Mouse (Mus musculus) liver, adult 2 months (tissue): ENCODE results near the gene Rad9b. TPM values are rescaled to one million over a fixed set of nuclear protein-coding genes. Genes with fewer than 3 reads are reported as not detected.

Source experiments
- DNase-seq: peaks from one replicate; pipeline ENCODE4 v3.0.0-alpha.2; 2011; ENCODE audit warnings: low read depth, low spot score; ENCODE audit errors: extremely low read depth
- H3K27ac ChIP-seq: fragments of 200-500 bp; replicated peaks from 2 replicates; pipeline ENCODE4 v1.5.1; 2012; ENCODE audit warnings: low read depth, mild to moderate bottlenecking, control low read depth, inconsistent platforms, low read length; ENCODE audit not compliant: insufficient read depth
- H3K27me3 ChIP-seq: fragments of 200-500 bp; 2 replicates; pipeline ENCODE4 v1.6.1; 2012; ENCODE audit warnings: mild to moderate bottlenecking, moderate library complexity, low read length, inconsistent platforms; ENCODE audit not compliant: control insufficient read depth, insufficient read depth
- H3K36me3 ChIP-seq: fragments of 200-500 bp; 2 replicates; pipeline ENCODE4 v1.6.1; 2012; ENCODE audit warnings: low read length, inconsistent platforms; ENCODE audit not compliant: control insufficient read depth, insufficient read depth
- H3K4me1 ChIP-seq: fragments of 200-500 bp; 2 replicates; pipeline ENCODE4 v1.6.1; 2011; ENCODE audit warnings: low read length; ENCODE audit not compliant: control insufficient read depth, insufficient read depth
- H3K4me3 ChIP-seq: fragments of 200-500 bp; 2 replicates; pipeline ENCODE4 v1.5.1; 2011; ENCODE audit warnings: low read depth, mild to moderate bottlenecking, control low read depth, low read length, moderate library complexity; ENCODE audit not compliant: insufficient read depth
- H3K79me2 ChIP-seq: fragments of 200-500 bp; 2 replicates; pipeline ENCODE4 v1.6.1; 2012; ENCODE audit warnings: inconsistent platforms, mild to moderate bottlenecking, low read length, moderate library complexity; ENCODE audit not compliant: control insufficient read depth, insufficient read depth
- H3K9ac ChIP-seq: fragments of 200-500 bp; 2 replicates; pipeline ENCODE4 v1.6.1; 2012; ENCODE audit warnings: low read depth, mild to moderate bottlenecking, control low read depth, inconsistent platforms, low read length
- CTCF ChIP-seq: fragments of 200-500 bp; IDR thresholded peaks from 2 replicates; pipeline ENCODE4 v1.5.1; 2011; ENCODE audit warnings: low read depth, low read length, control low read depth
- POLR2A ChIP-seq: fragments of 200-500 bp; IDR thresholded peaks from 2 replicates; pipeline ENCODE4 v1.6.1; 2011; ENCODE audit warnings: low read length, control low read depth; ENCODE audit not compliant: insufficient read depth; ENCODE audit errors: extremely low read depth
- WGBS: fragments of 180-500 bp; shearing (Covaris S2); methylation state at CpG from one replicate; pipeline ENCODE4 v1.1.7; 2018; 5-methylcytosine and 5-hydroxymethylcytosine counted together
- polyA plus RNA-seq: library from polyadenylated mRNA; depleted of rRNA; stranded (reverse); fragments of >200 nt; gene quantifications from 2 replicates; pipeline ENCODE4 v1.2.3, GENCODE M21; 2012
- total RNA-seq: library from RNA; depleted of rRNA; stranded (reverse); fragments of >200 nt; gene quantifications from 2 replicates; pipeline ENCODE4 v1.2.3, GENCODE M21; 2014

Rad9b gene
- total and polyA plus RNA-seq, 2 experiments = 1.5 to 4.5 TPM

GRCm38 (mm10) chr5:122400628-122401302 lies 46.7 kb upstream of the Rad9b start:
- TF ChIP-seq POLR2A (no peak), CTCF (no peak)
- H3K4me1 ChIP-seq = peaks cover 8% of the 10 kb centered on the region
- H3K36me3 ChIP-seq = peaks cover 12% of the 10 kb centered on the region; the same call in 1 of the 2 replicates
- peak; percentile 92 for DNase-seq
- peak overlapping the region; percentile 58 for H3K27ac ChIP-seq
- H3K27me3 ChIP-seq = no peaks in the 10 kb centered on the region
- no peak overlapping the region for H3K4me3 ChIP-seq
- no peaks in the 10 kb centered on the region for H3K79me2 ChIP-seq
- 26% methylated on average over 18 of the region's 18 CpGs for whole genome bisulfite sequencing
- H3K9ac ChIP-seq = no peak overlapping the region

- no peak overlapping the region for H3K9ac ChIP-seq
- H3K36me3 ChIP-seq = peaks cover 8% of the 10 kb centered on the region; the same call in 1 of the 2 replicates
- peak overlapping the region; percentile 58; the same call in 1 of the 2 replicates for H3K27ac ChIP-seq
- no peak for TF ChIP-seq POLR2A
- no peak for TF ChIP-seq CTCF
- no peaks in the 10 kb centered on the region for H3K27me3 ChIP-seq
- H3K4me1 ChIP-seq = peaks cover 9% of the 10 kb centered on the region
- peaks cover 1% of the 10 kb centered on the region; the same call in 1 of the 2 replicates for H3K79me2 ChIP-seq
- no peak overlapping the region for H3K4me3 ChIP-seq
- no peak for DNase-seq
- 94% methylated on average over 8 of the region's 8 CpGs for WGBS
These were observed 45.8 kb upstream of the Rad9b start for GRCm38 (mm10) chr5:122399871-122400270.

GRCm38 (mm10) chr5:122397495-122397894 lies 43.5 kb upstream of the Rad9b start:
- Histone ChIP-seq H3K27me3 (no peaks in the 10 kb centered on the region), H3K4me1 (peaks cover 11% of the 10 kb centered on the region), H3K27ac (peak overlapping the region; percentile 35), H3K4me3 (no peak overlapping the region), H3K79me2 (peaks cover 11% of the 10 kb centered on the region; the same call in 1 of the 2 replicates), H3K9ac (no peak overlapping the region), H3K36me3 (peaks cover 2% of the 10 kb centered on the region; the same call in 1 of the 2 replicates)
- no peak for DNase-seq
- no peak for TF ChIP-seq CTCF
- no peak for TF ChIP-seq POLR2A
- 93% methylated on average over 8 of the region's 8 CpGs for WGBS

- Histone ChIP-seq H3K4me3 (peak overlapping the region; percentile 14), H3K27me3 (no peaks in the 10 kb centered on the region), H3K9ac (peak overlapping the region; percentile 38; the same call in 1 of the 2 replicates), H3K36me3 (peaks cover 1% of the 10 kb centered on the region; the same call in 1 of the 2 replicates), H3K79me2 (peaks cover 11% of the 10 kb centered on the region; the same call in 1 of the 2 replicates), H3K27ac (peak overlapping the region; percentile 67), H3K4me1 (peaks cover 13% of the 10 kb centered on the region)
- TF ChIP-seq POLR2A = no peak
- TF ChIP-seq CTCF = no peak
- peak; percentile 24 for DNase-seq
- 72% methylated on average over 10 of the region's 10 CpGs for WGBS
These were observed 42.8 kb upstream of the Rad9b start for GRCm38 (mm10) chr5:122396791-122397190.

- Histone ChIP-seq H3K4me3 (no peak overlapping the region), H3K79me2 (peaks cover 11% of the 10 kb centered on the region; the same call in 1 of the 2 replicates), H3K27me3 (no peaks in the 10 kb centered on the region), H3K9ac (no peak overlapping the region), H3K27ac (no peak overlapping the region), H3K4me1 (peaks cover 5% of the 10 kb centered on the region; the same call in 1 of the 2 replicates), H3K36me3 (no peaks in the 10 kb centered on the region; the same call in 1 of the 2 replicates)
- DNase-seq = peak; percentile 36
- 49% methylated on average over 2 of the region's 2 CpGs for WGBS
- TF ChIP-seq POLR2A (no peak), CTCF (peak; percentile 81)
These were observed 39.9 kb upstream of the Rad9b start for GRCm38 (mm10) chr5:122393887-122394286.
